Mouse (Mus musculus): ENCODE measurements around the gene Svbp. TPM values are rescaled to one million over a fixed set of nuclear protein-coding genes. Genes with fewer than 3 reads are reported as not detected.

Gene Svbp
- polyA plus RNA-seq, 1 experiment: 26.4 TPM

DNA sequence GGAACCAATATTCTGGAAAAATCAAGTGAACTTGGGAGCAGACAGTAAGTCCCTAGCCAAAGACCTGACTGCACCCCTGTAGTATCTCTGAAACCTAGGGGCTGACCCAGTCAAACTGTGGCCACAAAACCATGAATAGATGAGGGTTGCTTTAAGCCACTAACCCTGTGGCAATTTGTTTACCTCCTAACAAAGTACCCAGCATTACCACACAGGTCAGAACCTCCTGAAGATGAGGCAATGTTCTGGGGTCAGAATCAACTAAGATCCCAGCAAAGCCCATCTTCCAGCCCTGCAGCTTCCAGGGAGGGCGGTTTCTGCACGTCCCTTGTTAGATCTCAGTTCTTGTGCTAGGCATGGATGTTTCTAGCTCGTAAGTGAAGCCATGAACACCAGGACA lies 29.4 kb downstream of the Svbp start:
- no peak overlapping the region for H3K4me3 ChIP-seq (replicated peaks; ENCODE audit: insufficient read depth, low read depth, low read length)
- TF ChIP-seq CTCF (IDR thresholded peaks at IDR 0.05; ENCODE audit: borderline replicate concordance, insufficient read depth, low read depth, low read length) (no peak), POLR2A (IDR thresholded peaks at IDR 0.05; ENCODE audit: borderline replicate concordance, insufficient read depth, low read length) (no peak)

DNA sequence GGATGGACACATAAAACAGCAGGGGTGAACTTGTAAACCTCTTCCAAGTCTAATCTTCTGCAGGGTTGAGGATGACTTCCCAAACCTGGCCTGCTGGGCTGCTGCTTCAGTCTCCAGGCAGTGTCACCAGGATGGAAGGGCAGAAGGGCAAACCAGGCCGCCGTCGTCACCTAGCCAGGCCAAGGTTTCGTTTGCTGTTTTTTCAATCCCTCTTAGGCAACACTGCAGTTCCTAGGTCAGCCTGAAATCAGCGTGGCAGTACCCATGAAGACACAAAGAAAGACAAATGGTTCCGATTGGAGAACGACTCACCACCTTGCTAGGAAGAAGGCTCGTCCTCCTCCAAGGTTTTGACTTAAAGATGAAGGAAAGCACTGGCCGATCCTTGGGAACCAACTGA lies 30.6 kb downstream of the Svbp start:
- H3K4me3 ChIP-seq (replicated peaks; ENCODE audit: insufficient read depth, low read depth, low read length): no peak overlapping the region
- no peaks in the 10 kb centered on the region for H3K27me3 ChIP-seq (ENCODE audit: control insufficient read depth, insufficient read depth, low read length)
- WGBS: 92% methylated on average over 9 of the region's 9 CpGs
- no peak for TF ChIP-seq POLR2A (IDR thresholded peaks at IDR 0.05; ENCODE audit: borderline replicate concordance, insufficient read depth, low read length)
- TF ChIP-seq CTCF (IDR thresholded peaks at IDR 0.05; ENCODE audit: borderline replicate concordance, insufficient read depth, low read depth, low read length): no peak
- H3K4me1 ChIP-seq (ENCODE audit: control insufficient read depth, insufficient read depth, low read length): no peaks in the 10 kb centered on the region
- no peak for DNase-seq
- H3K27ac ChIP-seq (ENCODE audit: insufficient read depth, low read length): no peak overlapping the region

More for the DNA sequence above, 29.4 kb downstream of the Svbp start:
- 96% methylated on average over 3 of the region's 3 CpGs for WGBS
- DNase-seq: no peak
- H3K4me1 ChIP-seq (ENCODE audit: control insufficient read depth, insufficient read depth, low read length): no peaks in the 10 kb centered on the region
- no peak overlapping the region for H3K27ac ChIP-seq (ENCODE audit: insufficient read depth, low read length)
- H3K27me3 ChIP-seq (ENCODE audit: control insufficient read depth, insufficient read depth, low read length): no peaks in the 10 kb centered on the region

DNA sequence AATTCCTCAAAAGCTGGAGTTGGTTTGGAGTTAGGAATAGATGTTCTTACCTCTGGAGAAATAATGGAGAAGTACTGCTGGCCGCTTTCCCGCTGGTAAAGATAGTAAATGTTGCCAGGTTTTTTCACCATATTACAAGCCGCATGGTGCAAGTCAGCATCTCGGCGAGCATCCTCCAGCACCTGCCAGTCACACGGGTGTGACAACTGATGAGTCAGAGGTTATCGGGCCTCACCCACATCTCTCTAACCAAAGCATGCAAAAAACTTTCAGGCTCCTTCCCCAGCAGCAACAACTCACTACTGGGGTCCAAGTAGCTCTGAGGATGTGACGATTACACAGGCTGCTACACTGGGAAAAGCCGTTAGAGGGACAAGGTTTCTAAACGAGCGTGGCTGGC lies 31.6 kb downstream of the Svbp start:
- TF ChIP-seq CTCF (IDR thresholded peaks at IDR 0.05; ENCODE audit: borderline replicate concordance, insufficient read depth, low read depth, low read length) (no peak), POLR2A (IDR thresholded peaks at IDR 0.05; ENCODE audit: borderline replicate concordance, insufficient read depth, low read length) (no peak)
- no peak for DNase-seq
- no peak overlapping the region for H3K27ac ChIP-seq (ENCODE audit: insufficient read depth, low read length)
- no peaks in the 10 kb centered on the region for H3K4me1 ChIP-seq (ENCODE audit: control insufficient read depth, insufficient read depth, low read length)
- no peak overlapping the region for H3K4me3 ChIP-seq (replicated peaks; ENCODE audit: insufficient read depth, low read depth, low read length)
- 90% methylated on average over 11 of the region's 11 CpGs for WGBS
- H3K27me3 ChIP-seq (ENCODE audit: control insufficient read depth, insufficient read depth, low read length): no peaks in the 10 kb centered on the region

DNA sequence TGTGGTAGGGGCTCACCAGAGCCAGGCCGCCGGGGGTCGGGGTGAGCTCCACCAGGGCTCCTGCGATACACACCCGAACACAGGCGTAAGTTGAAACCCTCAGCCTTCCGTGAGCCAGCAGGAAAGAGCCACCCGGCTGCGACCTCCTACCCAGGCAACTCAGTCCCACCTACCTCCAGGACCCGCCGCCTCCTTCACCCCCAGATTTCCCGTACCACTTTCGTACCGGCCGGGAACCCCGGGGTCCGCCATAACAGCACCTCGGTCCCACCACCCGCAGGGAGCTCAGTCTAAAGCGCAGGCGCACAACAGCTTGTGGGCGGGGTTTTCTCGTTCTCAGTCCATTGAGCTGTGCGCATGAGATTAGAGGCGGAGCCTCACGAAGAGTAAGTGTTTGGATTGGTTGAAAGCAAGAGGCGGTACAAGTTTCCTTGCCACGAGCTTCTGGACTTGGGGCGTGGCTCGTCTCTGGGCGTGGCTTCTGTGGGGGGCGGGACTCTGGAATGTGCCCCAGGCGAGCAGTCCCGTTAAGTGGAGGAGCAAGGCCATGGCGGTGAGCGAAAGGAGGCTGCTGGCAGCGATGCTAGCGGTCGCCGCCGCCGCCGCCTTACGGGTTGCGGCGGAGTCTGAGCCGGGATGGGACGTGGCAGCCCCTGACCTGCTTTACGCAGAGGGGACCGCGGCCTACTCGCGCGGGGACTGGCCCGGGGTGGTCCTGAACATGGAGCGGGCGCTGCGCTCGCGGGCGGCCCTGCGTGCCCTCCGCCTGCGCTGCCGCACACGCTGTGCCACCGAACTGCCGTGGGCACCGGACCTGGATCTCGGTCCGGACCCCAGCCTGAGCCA lies 37.5 kb downstream of the Svbp start, which contains the start of the genes AU022252 and P3h1:
Gene AU022252, minus strand, starts transcription at position 303 of the 846 bp plus-strand sequence.
Gene P3h1, plus strand, starts transcription at position 506 of the 846 bp plus-strand sequence.
- H3K27ac ChIP-seq (ENCODE audit: insufficient read depth, low read length): peak within 1 kb of the TSS; percentile 34
- no peaks in the 10 kb centered on the region for H3K27me3 ChIP-seq (ENCODE audit: control insufficient read depth, insufficient read depth, low read length)
- WGBS: under 1% methylated on average over 66 of the region's 71 CpGs
- peak; percentile 99 for DNase-seq
- TF ChIP-seq POLR2A (IDR thresholded peaks at IDR 0.05; ENCODE audit: borderline replicate concordance, insufficient read depth, low read length) (peak; percentile 84; the same call in 1 of the 2 replicates), CTCF (IDR thresholded peaks at IDR 0.05; ENCODE audit: borderline replicate concordance, insufficient read depth, low read depth, low read length) (no peak)
- H3K4me1 ChIP-seq (ENCODE audit: control insufficient read depth, insufficient read depth, low read length): no peaks in the 10 kb centered on the region
- H3K4me3 ChIP-seq (replicated peaks; ENCODE audit: insufficient read depth, low read depth, low read length): peak within 1 kb of the TSS; percentile 84

DNA sequence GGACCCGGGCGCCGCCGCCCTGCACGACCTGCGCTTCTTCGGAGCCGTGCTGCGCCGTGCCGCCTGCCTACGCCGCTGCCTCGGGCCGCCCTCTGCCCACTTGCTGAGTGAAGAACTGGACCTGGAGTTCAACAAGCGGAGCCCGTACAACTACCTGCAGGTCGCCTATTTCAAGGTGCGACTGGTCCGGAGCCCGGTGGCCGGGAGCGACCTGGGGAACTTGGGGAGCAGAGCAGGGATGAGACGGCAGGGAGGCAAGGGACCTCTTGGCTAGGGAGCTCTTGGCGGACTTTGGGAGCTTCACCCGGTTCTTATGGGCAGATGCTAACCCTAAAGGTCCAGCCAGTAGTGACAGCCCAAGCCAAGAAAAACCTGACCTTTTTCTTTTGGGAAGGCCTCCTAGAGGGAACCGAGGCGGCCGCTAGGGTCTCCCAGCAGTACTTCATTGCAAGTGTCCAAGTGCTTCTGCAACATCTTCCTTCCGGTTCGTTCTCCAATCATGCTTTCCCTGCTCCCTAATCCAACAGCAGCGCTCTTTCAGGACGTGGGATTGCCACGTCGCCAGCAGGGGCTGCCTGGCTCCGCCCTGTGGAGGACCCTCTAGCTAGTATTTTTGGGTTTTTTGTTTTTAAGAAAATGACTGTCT lies 38.3 kb downstream of the Svbp start:
- Histone ChIP-seq H3K4me3 (replicated peaks; ENCODE audit: insufficient read depth, low read depth, low read length) (peak overlapping the region; percentile 60), H3K4me1 (ENCODE audit: control insufficient read depth, insufficient read depth, low read length) (no peaks in the 10 kb centered on the region), H3K27me3 (ENCODE audit: control insufficient read depth, insufficient read depth, low read length) (no peaks in the 10 kb centered on the region), H3K27ac (ENCODE audit: insufficient read depth, low read length) (peak overlapping the region; percentile 34)
- peak in 1 of 2 experiments; percentile 34 for DNase-seq
- TF ChIP-seq CTCF (IDR thresholded peaks at IDR 0.05; ENCODE audit: borderline replicate concordance, insufficient read depth, low read depth, low read length): 0 out of 2 replicates have a peak, but pooled peaks have one; percentile 7
- TF ChIP-seq POLR2A (IDR thresholded peaks at IDR 0.05; ENCODE audit: borderline replicate concordance, insufficient read depth, low read length): no peak
- under 1% methylated on average over 36 of the region's 36 CpGs for WGBS

DNA sequence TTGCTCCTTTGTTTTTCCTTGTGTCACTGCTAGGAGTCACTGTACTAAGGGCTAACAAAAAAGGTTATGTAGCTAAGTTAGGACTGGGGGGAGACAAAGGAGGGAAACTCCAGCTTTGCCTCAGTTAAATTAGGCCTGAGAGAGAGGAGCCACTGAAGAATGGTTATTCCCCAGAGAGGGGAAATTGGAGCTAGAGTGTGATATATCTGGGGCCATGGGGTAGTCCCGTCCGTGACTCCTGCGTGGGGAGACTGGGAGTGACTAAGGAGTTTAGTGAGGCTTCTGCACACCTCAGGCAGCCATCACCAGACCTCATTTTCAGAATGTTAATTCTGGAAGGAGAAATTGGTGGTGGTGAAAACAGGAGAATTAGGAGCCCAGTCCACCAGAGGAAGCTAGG lies 39.2 kb downstream of the Svbp start:
- Histone ChIP-seq H3K27ac (ENCODE audit: insufficient read depth, low read length) (no peak overlapping the region), H3K27me3 (ENCODE audit: control insufficient read depth, insufficient read depth, low read length) (no peaks in the 10 kb centered on the region), H3K4me1 (ENCODE audit: control insufficient read depth, insufficient read depth, low read length) (no peaks in the 10 kb centered on the region), H3K4me3 (replicated peaks; ENCODE audit: insufficient read depth, low read depth, low read length) (no peak overlapping the region)
- TF ChIP-seq CTCF (IDR thresholded peaks at IDR 0.05; ENCODE audit: borderline replicate concordance, insufficient read depth, low read depth, low read length): no peak
- TF ChIP-seq POLR2A (IDR thresholded peaks at IDR 0.05; ENCODE audit: borderline replicate concordance, insufficient read depth, low read length): no peak
- WGBS: 95% methylated on average over 3 of the region's 3 CpGs
- no peak for DNase-seq

DNA sequence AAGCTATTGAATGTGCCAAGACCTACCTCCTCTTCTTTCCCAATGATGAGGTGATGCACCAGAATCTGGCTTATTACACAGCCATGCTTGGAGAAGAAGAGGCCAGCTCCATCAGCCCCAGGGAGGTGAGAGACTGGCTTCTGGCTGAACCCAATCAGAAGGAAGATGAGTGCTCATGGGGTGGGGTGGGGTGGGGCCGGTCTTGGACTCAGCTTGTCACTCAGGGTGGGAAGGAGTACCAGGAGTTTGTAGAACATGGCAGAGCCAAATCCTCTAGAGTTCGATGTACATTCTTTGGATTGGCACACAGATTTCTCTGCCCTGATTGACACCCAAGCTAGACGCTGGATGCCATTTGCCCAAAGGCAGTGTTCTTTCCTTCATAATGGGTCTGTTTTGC lies 43.6 kb downstream of the Svbp start:
- Histone ChIP-seq H3K27me3 (ENCODE audit: control insufficient read depth, insufficient read depth, low read length) (no peaks in the 10 kb centered on the region), H3K4me1 (ENCODE audit: control insufficient read depth, insufficient read depth, low read length) (no peaks in the 10 kb centered on the region), H3K4me3 (replicated peaks; ENCODE audit: insufficient read depth, low read depth, low read length) (no peak overlapping the region), H3K27ac (ENCODE audit: insufficient read depth, low read length) (no peak overlapping the region)
- WGBS: 62% methylated on average over 3 of the region's 3 CpGs
- TF ChIP-seq POLR2A (IDR thresholded peaks at IDR 0.05; ENCODE audit: borderline replicate concordance, insufficient read depth, low read length): no peak
- no peak for TF ChIP-seq CTCF (IDR thresholded peaks at IDR 0.05; ENCODE audit: borderline replicate concordance, insufficient read depth, low read depth, low read length)
- DNase-seq: no peak

All from cerebellum, adult 2 months (tissue).